Mouse (Mus musculus) heart, adult 2 months (tissue): Measurements from ENCODE around the gene Oprm1. TPM values are rescaled to one million over a fixed set of nuclear protein-coding genes. Genes with fewer than 3 reads are reported as not detected.

ENCODE experiments used
- DNase-seq, 2 experiments: peaks; one replicate each; pipeline ENCODE4 v3.0.0; 2021
- H3K27ac ChIP-seq: fragments of 200-600 bp; 2 replicates; pipeline ENCODE4 v1.8.1; 2022
- H3K27me3 ChIP-seq: fragments of 200-500 bp; 2 replicates; pipeline ENCODE4 v1.6.1; 2012; ENCODE audit warnings: mild to moderate bottlenecking, low read length, inconsistent platforms, mixed read lengths; ENCODE audit not compliant: control insufficient read depth, insufficient read depth
- H3K36me3 ChIP-seq: fragments of 200-500 bp; 2 replicates; pipeline ENCODE4 v1.6.1; 2012; ENCODE audit warnings: low read length, inconsistent platforms; ENCODE audit not compliant: control insufficient read depth, insufficient read depth
- H3K4me1 ChIP-seq: fragments of 200-500 bp; 2 replicates; pipeline ENCODE4 v1.6.1; 2011; ENCODE audit warnings: low read length; ENCODE audit not compliant: control insufficient read depth, insufficient read depth
- H3K4me3 ChIP-seq: fragments of 200-600 bp; 2 replicates; pipeline ENCODE4 v1.8.1; 2022
- H3K79me2 ChIP-seq: fragments of 200-500 bp; replicated peaks from 2 replicates; pipeline ENCODE4 v1.6.1; 2012; ENCODE audit warnings: mild to moderate bottlenecking, inconsistent platforms, low read length, moderate library complexity, mixed read lengths; ENCODE audit not compliant: control insufficient read depth, insufficient read depth
- H3K9ac ChIP-seq: fragments of 200-500 bp; 2 replicates; pipeline ENCODE4 v1.6.1; 2012; ENCODE audit warnings: low read depth, mild to moderate bottlenecking, control low read depth, inconsistent platforms, low read length, mixed read lengths
- CTCF ChIP-seq: fragments of 200-600 bp; IDR thresholded peaks from 2 replicates; pipeline ENCODE4 v1.8.1; 2022; ENCODE audit warnings: antibody characterized with exemption, mild to moderate bottlenecking, moderate library complexity
- EP300 ChIP-seq: fragments of 200-500 bp; IDR thresholded peaks from 2 replicates; pipeline ENCODE4 v1.6.1; 2011; ENCODE audit warnings: low read depth, low read length, control low read depth; ENCODE audit not compliant: insufficient read depth
- POLR2A ChIP-seq: fragments of 200-500 bp; IDR thresholded peaks from 2 replicates; pipeline ENCODE4 v1.6.1; 2011; ENCODE audit warnings: mild to moderate bottlenecking, low read depth, low read length, control low read depth; ENCODE audit not compliant: insufficient read depth
- WGBS: fragments of 180-500 bp; shearing (Covaris S2); methylation state at CpG from one replicate; pipeline ENCODE4 v1.1.7; 2018; 5-methylcytosine and 5-hydroxymethylcytosine counted together
- intact Hi-C: fragments of 180-260 bp; cut with DNase I; formaldehyde crosslinking; loops from one replicate; pipeline ENCODE4 v1.15.1; 2025
- polyA plus RNA-seq: library from polyadenylated mRNA; depleted of rRNA; stranded (reverse); fragments of >200 nt; gene quantifications from 2 replicates; pipeline ENCODE4 v1.2.3, GENCODE M21; 2012
- total RNA-seq, 2 experiments: library from RNA; stranded (reverse); gene quantifications; 2 replicates each; pipeline ENCODE4 v1.2.3; 2021

Oprm1 gene
- total and polyA plus RNA-seq, 3 experiments = not detected

GRCm38 (mm10) chr10:7004980-7005538 is 246.8 kb downstream of the Oprm1 start:
- no peak for DNase-seq
- Histone ChIP-seq H3K27ac (no peak overlapping the region), H3K4me3 (no peak overlapping the region), H3K9ac (no peak overlapping the region), H3K79me2 (no peaks in the 10 kb centered on the region), H3K27me3 (no peaks in the 10 kb centered on the region), H3K4me1 (no peaks in the 10 kb centered on the region), H3K36me3 (no peaks in the 10 kb centered on the region)
- no peak for TF ChIP-seq POLR2A
- no peak for TF ChIP-seq EP300
- 59% methylated on average over 5 of the region's 5 CpGs for WGBS
- intact Hi-C loops = no loop called here

DNA sequence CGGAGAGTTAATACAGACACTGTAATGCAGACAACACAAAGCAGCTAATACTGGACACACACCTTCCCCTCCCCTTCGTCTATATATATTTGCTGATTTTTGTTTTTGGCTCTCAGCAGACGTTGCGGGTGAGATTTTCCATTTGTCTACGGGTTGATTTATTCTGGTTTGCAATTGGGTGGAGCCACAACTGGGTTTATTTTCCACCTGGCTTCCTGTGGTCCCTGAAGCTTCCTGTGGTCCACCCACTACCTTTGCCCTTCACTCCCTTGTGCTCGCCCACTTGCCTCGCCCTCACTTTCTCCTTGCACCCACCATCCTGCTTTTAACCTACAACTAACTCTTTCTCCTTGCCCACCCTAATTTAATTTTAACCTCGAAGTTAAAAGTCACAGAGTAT is 252.2 kb downstream of the Oprm1 start:
- intact Hi-C loops = no loop called here
- WGBS = 65% methylated on average over 8 of the region's 8 CpGs

DNA sequence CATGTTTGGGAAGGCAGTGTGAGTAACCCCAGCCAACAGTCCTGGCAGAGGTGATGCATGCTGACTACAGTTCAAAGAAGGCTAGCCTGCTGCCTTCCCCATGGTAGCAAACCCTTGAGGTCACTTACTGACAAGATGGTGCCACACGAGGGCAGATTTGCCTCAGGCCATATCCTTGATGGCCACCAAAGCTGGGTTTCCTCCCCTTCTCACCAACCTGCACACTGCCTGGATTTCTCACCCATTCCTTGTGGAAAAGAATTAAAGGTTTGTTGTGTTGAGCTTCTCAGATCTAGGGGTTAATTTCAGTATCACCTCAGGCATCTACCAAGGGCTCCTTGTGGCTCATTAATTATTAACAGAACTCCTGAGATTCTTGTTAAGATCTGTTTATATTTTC is 256.9 kb downstream of the Oprm1 start:
- Histone ChIP-seq H3K27ac (no peak overlapping the region), H3K4me1 (no peaks in the 10 kb centered on the region), H3K36me3 (no peaks in the 10 kb centered on the region), H3K4me3 (no peak overlapping the region), H3K79me2 (no peaks in the 10 kb centered on the region), H3K9ac (no peak overlapping the region), H3K27me3 (no peaks in the 10 kb centered on the region)
- intact Hi-C loops = no loop called here
- DNase-seq = no peak
- 28% methylated on average over 1 of the region's 1 CpGs for WGBS
- no peak for TF ChIP-seq CTCF

More for the DNA sequence above, 252.2 kb downstream of the Oprm1 start:
- H3K4me3 ChIP-seq = no peak overlapping the region
- no peak overlapping the region for H3K9ac ChIP-seq
- TF ChIP-seq CTCF (no peak), EP300 (no peak), POLR2A (no peak)
- H3K36me3 ChIP-seq = no peaks in the 10 kb centered on the region
- no peaks in the 10 kb centered on the region for H3K79me2 ChIP-seq
- no peaks in the 10 kb centered on the region for H3K4me1 ChIP-seq
- no peaks in the 10 kb centered on the region for H3K27me3 ChIP-seq
- DNase-seq = no peak
- no peak overlapping the region for H3K27ac ChIP-seq

GRCm38 (mm10) chr10:7019781-7020386 is 261.6 kb downstream of the Oprm1 start:
- DNase-seq = no peak
- 57% methylated on average over 7 of the region's 7 CpGs for WGBS

GRCm38 (mm10) chr10:7020551-7020950 is 262.2 kb downstream of the Oprm1 start:
- intact Hi-C loops = no loop called here
- DNase-seq = no peak
- no peak overlapping the region for H3K27ac ChIP-seq
- no peaks in the 10 kb centered on the region for H3K4me1 ChIP-seq
- no peaks in the 10 kb centered on the region for H3K79me2 ChIP-seq
- WGBS = 82% methylated on average over 9 of the region's 9 CpGs
- no peak overlapping the region for H3K9ac ChIP-seq
- TF ChIP-seq CTCF (no peak), EP300 (no peak), POLR2A (no peak)
- H3K4me3 ChIP-seq = no peak overlapping the region
- no peaks in the 10 kb centered on the region for H3K36me3 ChIP-seq
- no peaks in the 10 kb centered on the region for H3K27me3 ChIP-seq

More at GRCm38 (mm10) chr10:7019781-7020386, 261.6 kb downstream of the Oprm1 start:
- Histone ChIP-seq H3K9ac (no peak overlapping the region), H3K4me3 (no peak overlapping the region), H3K4me1 (no peaks in the 10 kb centered on the region), H3K27me3 (no peaks in the 10 kb centered on the region), H3K27ac (no peak overlapping the region), H3K79me2 (no peaks in the 10 kb centered on the region), H3K36me3 (no peaks in the 10 kb centered on the region)
- no peak for TF ChIP-seq CTCF
- no peak for TF ChIP-seq POLR2A
- TF ChIP-seq EP300 = no peak
- intact Hi-C loops = no loop called here

GRCm38 (mm10) chr10:7025028-7025427 is 266.7 kb downstream of the Oprm1 start:
- H3K79me2 ChIP-seq = no peaks in the 10 kb centered on the region
- DNase-seq = no peak
- 63% methylated on average over 1 of the region's 1 CpGs for WGBS
- H3K27me3 ChIP-seq = no peaks in the 10 kb centered on the region
- TF ChIP-seq CTCF (no peak), EP300 (no peak), POLR2A (no peak)
- H3K36me3 ChIP-seq = no peaks in the 10 kb centered on the region
- no peak overlapping the region for H3K9ac ChIP-seq
- H3K4me1 ChIP-seq = no peaks in the 10 kb centered on the region
- no peak overlapping the region for H3K4me3 ChIP-seq
- intact Hi-C loops = no loop called here
- H3K27ac ChIP-seq = no peak overlapping the region
